Mouse (Mus musculus) layer of hippocampus, postnatal 10 days (tissue): ENCODE measurements around the gene Negr1. TPM values are rescaled to one million over a fixed set of nuclear protein-coding genes. Genes with fewer than 3 reads are reported as not detected.

Source experiments
- DNase-seq, 2 experiments: peaks; one replicate each; pipeline ENCODE4 v3.0.0; 2021; ENCODE audit warnings: low spot score in 2 of 2
- total RNA-seq, 2 experiments: library from RNA; stranded (reverse); gene quantifications; 2 replicates each; pipeline ENCODE4 v1.2.3; 2021

Gene Negr1
- total RNA-seq, 2 experiments from 2014 or later: 127 to 140 TPM

GRCm38 (mm10) chr3:156672560-156672959 is 111.0 kb downstream of the Negr1 start:
- no peak for DNase-seq

- DNase-seq: no peak
Measured at GRCm38 (mm10) chr3:156690059-156690605, 128.5 kb downstream of the Negr1 start.

- no peak for DNase-seq
Measured at GRCm38 (mm10) chr3:156698687-156699086, 137.1 kb downstream of the Negr1 start.

GRCm38 (mm10) chr3:156703241-156703640 is 141.6 kb downstream of the Negr1 start:
- DNase-seq: no peak

GRCm38 (mm10) chr3:156710240-156710639 is 148.6 kb downstream of the Negr1 start:
- no peak for DNase-seq

GRCm38 (mm10) chr3:156710693-156711092 is 149.1 kb downstream of the Negr1 start:
- no peak for DNase-seq

- DNase-seq: no peak
Measured at GRCm38 (mm10) chr3:156736335-156736734, 174.7 kb downstream of the Negr1 start.

GRCm38 (mm10) chr3:156739529-156739928 is 177.9 kb downstream of the Negr1 start:
- DNase-seq: no peak

- no peak for DNase-seq
Measured at GRCm38 (mm10) chr3:156743266-156743665, 181.7 kb downstream of the Negr1 start.

- no peak for DNase-seq
Measured at GRCm38 (mm10) chr3:156745218-156745770, 183.7 kb downstream of the Negr1 start.

GRCm38 (mm10) chr3:156747456-156747855 is 185.9 kb downstream of the Negr1 start:
- DNase-seq: no peak

- no peak for DNase-seq
Measured at GRCm38 (mm10) chr3:156753780-156754373, 192.3 kb downstream of the Negr1 start.

GRCm38 (mm10) chr3:156754790-156755530 is 193.4 kb downstream of the Negr1 start:
- DNase-seq: no peak

- DNase-seq: no peak
Measured at GRCm38 (mm10) chr3:156765015-156765414, 203.4 kb downstream of the Negr1 start.

GRCm38 (mm10) chr3:156766171-156766845 is 204.7 kb downstream of the Negr1 start:
- DNase-seq: no peak

- DNase-seq: no peak
Measured at GRCm38 (mm10) chr3:156771626-156772025, 210.0 kb downstream of the Negr1 start.

GRCm38 (mm10) chr3:156772057-156772456 is 210.5 kb downstream of the Negr1 start:
- no peak for DNase-seq

GRCm38 (mm10) chr3:156784309-156784852 is 222.8 kb downstream of the Negr1 start:
- DNase-seq: no peak

- DNase-seq: no peak
Measured at GRCm38 (mm10) chr3:156786355-156786754, 224.8 kb downstream of the Negr1 start.

GRCm38 (mm10) chr3:156791234-156791633 is 229.6 kb downstream of the Negr1 start:
- DNase-seq: no peak

- DNase-seq: no peak
Measured at GRCm38 (mm10) chr3:156792743-156793142, 231.1 kb downstream of the Negr1 start.
